Mouse (Mus musculus): ENCODE results near the gene Slc5a5. TPM values are rescaled to one million over a fixed set of nuclear protein-coding genes. Genes with fewer than 3 reads are reported as not detected.

The Slc5a5 gene
- polyA plus RNA-seq, 1 experiment from 2014 or later: 0.69 TPM

GRCm38 (mm10) chr8:70914704-70915103 lies 22.1 kb upstream of the Slc5a5 start:
- ATAC-seq (ENCODE audit: low FRiP score, low read depth): no peak
- H3K36me3 ChIP-seq: peaks cover 88% of the 10 kb centered on the region
- no peak overlapping the region for H3K4me3 ChIP-seq
- no peaks in the 10 kb centered on the region for H3K9me3 ChIP-seq
- 92% methylated on average over 17 of the region's 17 CpGs for WGBS
- no peak overlapping the region for H3K4me2 ChIP-seq (replicated peaks)
- no peak overlapping the region for H3K9ac ChIP-seq (replicated peaks)
- H3K27ac ChIP-seq (replicated peaks): no peak overlapping the region
- H3K27me3 ChIP-seq: no peaks in the 10 kb centered on the region
- H3K4me1 ChIP-seq: no peaks in the 10 kb centered on the region

GRCm38 (mm10) chr8:70913523-70913922 lies 21.0 kb upstream of the Slc5a5 start:
- H3K9ac ChIP-seq (replicated peaks): no peak overlapping the region
- H3K4me2 ChIP-seq (replicated peaks): no peak overlapping the region
- no peak for ATAC-seq (ENCODE audit: low FRiP score, low read depth)
- H3K9me3 ChIP-seq: no peaks in the 10 kb centered on the region
- 94% methylated on average over 26 of the region's 26 CpGs for WGBS
- H3K27me3 ChIP-seq: no peaks in the 10 kb centered on the region
- H3K4me3 ChIP-seq: no peak overlapping the region
- no peaks in the 10 kb centered on the region for H3K4me1 ChIP-seq
- H3K36me3 ChIP-seq: peaks cover 77% of the 10 kb centered on the region
- no peak overlapping the region for H3K27ac ChIP-seq (replicated peaks)

GRCm38 (mm10) chr8:70912955-70913354 lies 20.4 kb upstream of the Slc5a5 start:
- H3K4me2 ChIP-seq (replicated peaks): no peak overlapping the region
- WGBS: 90% methylated on average over 30 of the region's 30 CpGs
- peaks cover 72% of the 10 kb centered on the region for H3K36me3 ChIP-seq
- no peaks in the 10 kb centered on the region for H3K4me1 ChIP-seq
- H3K27me3 ChIP-seq: no peaks in the 10 kb centered on the region
- H3K9me3 ChIP-seq: no peaks in the 10 kb centered on the region
- no peak overlapping the region for H3K27ac ChIP-seq (replicated peaks)
- no peak overlapping the region for H3K4me3 ChIP-seq
- ATAC-seq (ENCODE audit: low FRiP score, low read depth): no peak
- no peak overlapping the region for H3K9ac ChIP-seq (replicated peaks)

GRCm38 (mm10) chr8:70911596-70911995 lies 19.0 kb upstream of the Slc5a5 start:
- ATAC-seq (ENCODE audit: low FRiP score, low read depth): no peak
- Histone ChIP-seq H3K27ac (replicated peaks) (no peak overlapping the region), H3K4me1 (peaks cover 6% of the 10 kb centered on the region), H3K9ac (replicated peaks) (no peak overlapping the region), H3K36me3 (peaks cover 59% of the 10 kb centered on the region), H3K27me3 (no peaks in the 10 kb centered on the region), H3K9me3 (no peaks in the 10 kb centered on the region), H3K4me3 (no peak overlapping the region), H3K4me2 (replicated peaks) (no peak overlapping the region)
- 76% methylated on average over 5 of the region's 5 CpGs for WGBS

GRCm38 (mm10) chr8:70907518-70907917 lies 15.0 kb upstream of the Slc5a5 start:
- Histone ChIP-seq H3K4me3 (no peak overlapping the region), H3K4me2 (replicated peaks) (no peak overlapping the region), H3K36me3 (peaks cover 18% of the 10 kb centered on the region), H3K9me3 (no peaks in the 10 kb centered on the region), H3K9ac (replicated peaks) (no peak overlapping the region), H3K4me1 (peaks cover 14% of the 10 kb centered on the region), H3K27ac (replicated peaks) (no peak overlapping the region), H3K27me3 (peaks cover 21% of the 10 kb centered on the region)
- WGBS: 92% methylated on average over 2 of the region's 2 CpGs
- ATAC-seq (ENCODE audit: low FRiP score, low read depth): no peak

- peak within 1 kb of the TSS; percentile 96 for H3K4me3 ChIP-seq
- peaks cover 31% of the 10 kb centered on the region for H3K27me3 ChIP-seq
- peaks cover 14% of the 10 kb centered on the region for H3K4me1 ChIP-seq
- H3K4me2 ChIP-seq (replicated peaks): peak within 1 kb of the TSS; percentile 96
- no peaks in the 10 kb centered on the region for H3K9me3 ChIP-seq
- peaks cover 5% of the 10 kb centered on the region for H3K36me3 ChIP-seq
- H3K9ac ChIP-seq (replicated peaks): peak within 1 kb of the TSS; percentile 92
- ATAC-seq (ENCODE audit: low FRiP score, low read depth): peak; percentile 96
- under 1% methylated on average over 78 of the region's 86 CpGs for WGBS
- peak within 1 kb of the TSS; percentile 88 for H3K27ac ChIP-seq (replicated peaks)
These were observed 13.5 kb upstream of the Slc5a5 start, which contains the start of gene Map1s for GRCm38 (mm10) chr8:70905831-70906736. Gene Map1s (plus strand): TSS chr8:70905932.

GRCm38 (mm10) chr8:70905463-70905830 lies 12.9 kb upstream of the Slc5a5 start:
- Histone ChIP-seq H3K27me3 (peaks cover 31% of the 10 kb centered on the region), H3K4me1 (peaks cover 14% of the 10 kb centered on the region), H3K4me3 (peak overlapping the region; percentile 96), H3K4me2 (replicated peaks) (peak overlapping the region; percentile 96), H3K27ac (replicated peaks) (peak overlapping the region; percentile 88), H3K9me3 (no peaks in the 10 kb centered on the region), H3K36me3 (no peaks in the 10 kb centered on the region; the same call in 1 of the 2 replicates), H3K9ac (replicated peaks) (peak overlapping the region; percentile 92)
- 17% methylated on average over 8 of the region's 8 CpGs for WGBS
- ATAC-seq (ENCODE audit: low FRiP score, low read depth): peak; percentile 46

- 69% methylated on average over 4 of the region's 4 CpGs for WGBS
- no peak for ATAC-seq (ENCODE audit: low FRiP score, low read depth)
- Histone ChIP-seq H3K36me3 (no peaks in the 10 kb centered on the region; the same call in 1 of the 2 replicates), H3K9ac (replicated peaks) (no peak overlapping the region), H3K4me2 (replicated peaks) (no peak overlapping the region), H3K4me1 (peaks cover 14% of the 10 kb centered on the region), H3K9me3 (no peaks in the 10 kb centered on the region), H3K4me3 (no peak overlapping the region), H3K27me3 (peaks cover 31% of the 10 kb centered on the region), H3K27ac (replicated peaks) (no peak overlapping the region)
These were observed 12.0 kb upstream of the Slc5a5 start for GRCm38 (mm10) chr8:70904532-70904931.

GRCm38 (mm10) chr8:70903582-70903981 lies 11.0 kb upstream of the Slc5a5 start:
- Histone ChIP-seq H3K9me3 (no peaks in the 10 kb centered on the region), H3K4me1 (peaks cover 14% of the 10 kb centered on the region), H3K9ac (replicated peaks) (no peak overlapping the region), H3K27me3 (peaks cover 31% of the 10 kb centered on the region), H3K4me3 (no peak overlapping the region), H3K4me2 (replicated peaks) (no peak overlapping the region), H3K36me3 (no peaks in the 10 kb centered on the region), H3K27ac (replicated peaks) (no peak overlapping the region)
- ATAC-seq (ENCODE audit: low FRiP score, low read depth): no peak

- WGBS: 50% methylated on average over 4 of the region's 4 CpGs
- 0 out of 2 replicates have a peak overlapping the region, but pooled peaks have one; percentile 11 for H3K9ac ChIP-seq (replicated peaks)
These were observed 10.6 kb upstream of the Slc5a5 start for GRCm38 (mm10) chr8:70903112-70903511.

GRCm38 (mm10) chr8:70902211-70902610 lies 9.7 kb upstream of the Slc5a5 start:
- 31% methylated on average over 5 of the region's 5 CpGs for WGBS
- H3K9me3 ChIP-seq: no peaks in the 10 kb centered on the region
- H3K9ac ChIP-seq (replicated peaks): no peak overlapping the region
- H3K4me1 ChIP-seq: peaks cover 18% of the 10 kb centered on the region
- H3K27ac ChIP-seq (replicated peaks): no peak overlapping the region
- ATAC-seq (ENCODE audit: low FRiP score, low read depth): no peak
- no peak overlapping the region for H3K4me2 ChIP-seq (replicated peaks)
- peaks cover 31% of the 10 kb centered on the region for H3K27me3 ChIP-seq
- H3K4me3 ChIP-seq: no peak overlapping the region
- H3K36me3 ChIP-seq: no peaks in the 10 kb centered on the region

More at GRCm38 (mm10) chr8:70903112-70903511, 10.6 kb upstream of the Slc5a5 start:
- Histone ChIP-seq H3K27me3 (peaks cover 31% of the 10 kb centered on the region), H3K4me1 (peaks cover 18% of the 10 kb centered on the region), H3K9me3 (no peaks in the 10 kb centered on the region), H3K36me3 (no peaks in the 10 kb centered on the region), H3K4me2 (replicated peaks) (no peak overlapping the region), H3K4me3 (no peak overlapping the region), H3K27ac (replicated peaks) (no peak overlapping the region)
- ATAC-seq (ENCODE audit: low FRiP score, low read depth): no peak

- H3K4me1 ChIP-seq: peaks cover 16% of the 10 kb centered on the region
- H3K9me3 ChIP-seq: no peaks in the 10 kb centered on the region
- H3K27ac ChIP-seq (replicated peaks): no peak overlapping the region
- no peaks in the 10 kb centered on the region for H3K36me3 ChIP-seq
- no peak for ATAC-seq (ENCODE audit: low FRiP score, low read depth)
- H3K4me2 ChIP-seq (replicated peaks): no peak overlapping the region
- 77% methylated on average over 2 of the region's 2 CpGs for WGBS
- H3K4me3 ChIP-seq: no peak overlapping the region
- H3K27me3 ChIP-seq: peaks cover 31% of the 10 kb centered on the region
- H3K9ac ChIP-seq (replicated peaks): no peak overlapping the region
These were observed 8.4 kb upstream of the Slc5a5 start for GRCm38 (mm10) chr8:70900872-70901387.
